Mouse (Mus musculus): Measurements from ENCODE around the gene Gm10358.
"Not testable (repeated sequence)": the region's sequence is repeated elsewhere in the genome, so short reads cannot be mapped to it uniquely, and the experiment has no call there.

Gene Gm10358

DNA sequence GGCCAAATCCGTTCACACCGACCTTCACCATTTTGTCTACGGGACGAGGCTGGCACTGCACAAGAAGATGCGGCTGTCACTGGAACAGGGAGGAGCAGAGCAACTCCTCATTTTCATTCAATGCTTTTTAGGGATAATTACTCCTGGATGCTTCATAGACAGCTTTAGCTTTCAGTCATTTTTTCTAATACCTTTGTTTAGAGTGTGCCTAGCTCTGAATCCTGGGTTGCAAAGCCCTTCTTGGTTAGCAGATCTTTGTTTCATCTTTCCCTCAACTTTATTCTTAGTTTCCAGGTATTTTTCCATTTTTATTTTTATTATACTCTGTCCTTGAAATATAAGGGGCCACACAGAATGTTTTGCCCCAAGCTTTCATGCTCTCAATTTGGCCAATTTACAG, at the start of gene Gm10358:
Gm10358 (minus strand) TSS at position 101 of the 400 bp plus-strand sequence.
- ATAC-seq (ENCODE audit: low TSS enrichment), result no peak

DNA sequence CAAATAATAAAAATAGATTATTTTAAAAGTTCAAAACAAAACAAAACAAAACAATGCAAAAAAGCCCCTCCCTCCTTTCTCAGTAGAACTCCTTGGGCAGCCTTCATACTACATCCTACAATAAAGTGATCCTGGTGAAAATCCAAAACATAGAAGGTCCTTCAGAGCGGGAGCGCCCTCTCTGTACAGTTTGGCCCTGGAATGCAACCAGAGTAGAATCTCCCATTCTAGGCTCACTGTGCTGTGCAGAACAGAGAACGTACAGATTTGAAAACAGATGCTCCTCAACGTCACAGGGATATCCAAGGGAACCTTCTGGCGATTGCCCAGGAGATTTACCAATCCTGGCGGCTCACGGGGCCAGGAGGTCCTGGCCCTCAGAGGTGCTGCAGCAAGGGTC, 42.0 kb upstream of the Gm10358 start, which contains the start of gene Iqcm:
Iqcm (plus strand) TSS at position 301 of the 400 bp plus-strand sequence.
- ATAC-seq (ENCODE audit: low TSS enrichment), result no peak

DNA sequence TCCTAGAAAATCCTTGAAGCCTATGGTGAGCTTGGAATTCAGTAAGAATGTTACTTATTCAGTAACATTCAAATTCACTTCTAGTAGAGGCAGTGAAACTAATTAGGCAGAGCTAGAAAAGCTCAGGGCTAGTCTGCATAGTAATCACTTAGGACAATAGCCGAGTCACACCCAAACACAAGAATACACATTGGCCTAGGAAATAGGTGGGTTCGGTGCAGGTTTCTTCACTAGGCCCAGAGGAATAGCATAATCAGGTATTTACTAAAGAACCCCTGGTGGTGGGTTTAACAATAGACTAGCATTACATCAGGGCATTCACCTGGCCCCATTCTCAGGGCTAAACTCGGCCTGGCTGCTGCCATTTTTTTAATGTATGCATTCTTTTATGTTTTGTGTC, 9.3 kb upstream of the Gm10358 start:
- not testable (repeated sequence) for ATAC-seq (ENCODE audit: low TSS enrichment)

DNA sequence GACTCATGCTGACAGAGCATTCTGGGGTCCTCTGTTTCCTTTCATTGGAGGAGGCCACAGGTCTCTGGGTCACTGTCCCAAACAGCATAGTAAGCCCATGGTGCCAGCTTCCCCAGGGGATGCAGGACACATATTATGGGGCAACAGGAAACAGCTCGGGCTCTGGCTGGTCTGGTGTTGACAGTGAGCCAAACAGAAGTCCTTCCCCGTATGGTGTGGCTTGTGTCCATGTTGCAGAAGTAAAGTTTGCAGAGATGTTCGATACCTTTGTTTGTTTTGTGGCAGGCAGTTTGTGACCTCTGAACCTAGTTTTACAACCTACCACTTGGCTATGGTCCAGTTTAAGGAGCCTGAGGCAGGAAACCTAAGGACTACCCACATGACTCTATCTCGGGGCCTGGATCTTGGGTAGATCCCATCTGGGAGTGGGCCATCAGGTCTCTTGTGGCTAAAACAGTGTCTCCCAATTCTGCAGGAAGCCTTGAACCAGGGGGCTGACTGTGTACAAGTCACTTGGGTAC, 21.6 kb downstream of the Gm10358 start:
- ATAC-seq (ENCODE audit: low TSS enrichment), result no peak

DNA sequence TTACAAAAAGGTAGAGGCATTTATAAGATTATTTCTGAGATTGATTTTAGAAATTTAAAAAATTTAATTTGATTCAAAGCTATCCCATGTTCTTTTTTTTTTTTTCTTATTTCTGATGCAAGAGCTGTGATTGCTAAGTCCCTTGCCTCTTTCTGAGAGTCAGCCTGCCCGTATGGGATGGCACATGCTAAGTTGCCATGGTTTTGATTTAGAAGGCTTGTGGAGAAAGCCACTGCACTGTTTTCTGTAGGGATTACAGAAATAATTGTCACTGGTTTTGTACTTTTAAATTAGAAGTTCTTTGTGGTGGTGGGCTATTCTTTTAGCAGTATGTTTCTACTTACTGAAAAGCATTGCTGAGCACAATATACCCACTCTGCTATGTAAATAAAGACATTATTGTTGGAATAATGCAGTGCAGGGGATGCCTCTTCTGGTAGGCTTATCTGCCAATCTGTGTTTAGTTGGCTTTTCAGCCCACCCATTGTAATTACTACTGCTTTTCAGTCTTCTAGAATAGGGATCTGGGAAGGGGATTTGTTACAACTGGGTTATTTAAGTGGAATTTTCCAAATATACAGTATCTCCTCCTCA, 30.8 kb downstream of the Gm10358 start:
- no peak for ATAC-seq (ENCODE audit: low TSS enrichment)

DNA sequence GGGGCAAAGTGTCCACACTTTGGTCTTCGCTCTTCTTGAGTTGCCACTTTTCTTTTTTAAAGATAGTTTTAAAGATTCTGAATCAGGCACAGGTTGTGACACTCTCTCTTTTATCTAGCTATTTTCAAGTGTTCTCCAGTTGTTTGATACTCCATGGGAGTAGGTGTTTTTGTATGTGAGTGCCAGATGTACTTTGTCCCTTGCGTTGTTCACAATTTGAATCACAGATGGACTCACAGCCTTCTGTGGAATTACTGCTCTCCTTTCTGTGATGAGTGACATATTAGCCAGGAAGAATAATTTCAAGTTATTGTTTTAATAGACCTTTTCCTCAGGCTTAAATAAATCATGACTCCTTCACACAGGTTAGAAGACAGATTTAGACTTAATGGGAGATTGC, 34.4 kb downstream of the Gm10358 start:
- ATAC-seq (ENCODE audit: low TSS enrichment), result no peak

Measured in frontal cortex, adult (tissue).